Mouse (Mus musculus) intestine, postnatal 0 days (tissue): Measurements from ENCODE around the gene Fbln1. TPM values are rescaled to one million over a fixed set of nuclear protein-coding genes. Genes with fewer than 3 reads are reported as not detected.

ENCODE experiments used
- ATAC-seq: fragments of 200-750 bp; cut with Nextera tagmentation; 2 replicates; pipeline ENCODE4 v1.8.0; 2017; ENCODE audit warnings: mild to moderate bottlenecking, moderate TSS enrichment, moderate library complexity
- H3K27ac ChIP-seq: fragments of 300-500 bp; sonication (generic); 2 replicates; pipeline ENCODE4 v1.5.1; 2014; ENCODE audit warnings: mild to moderate bottlenecking, low read depth, low read length, moderate library complexity
- H3K27me3 ChIP-seq: fragments of 300-500 bp; sonication (generic); replicated peaks from 2 replicates; pipeline ENCODE4 v1.6.1; 2014; ENCODE audit warnings: low read length, mixed read lengths; ENCODE audit not compliant: control insufficient read depth, insufficient read depth
- H3K36me3 ChIP-seq: fragments of 300-500 bp; sonication (generic); 2 replicates; pipeline ENCODE4 v1.6.1; 2014; ENCODE audit warnings: mild to moderate bottlenecking, moderate library complexity; ENCODE audit not compliant: control insufficient read depth, insufficient read depth
- H3K4me1 ChIP-seq: fragments of 300-500 bp; sonication (generic); replicated peaks from 2 replicates; pipeline ENCODE4 v1.6.1; 2014; ENCODE audit warnings: antibody characterized with exemption, low read length, mixed read lengths; ENCODE audit not compliant: control insufficient read depth, insufficient read depth
- H3K4me2 ChIP-seq: fragments of 300-500 bp; sonication (generic); replicated peaks from 2 replicates; pipeline ENCODE4 v1.6.1; 2014; ENCODE audit warnings: low read depth, mild to moderate bottlenecking, moderate library complexity
- H3K4me3 ChIP-seq: fragments of 300-500 bp; sonication (generic); 2 replicates; pipeline ENCODE4 v1.5.1; 2014; ENCODE audit warnings: low read depth, low read length
- H3K9ac ChIP-seq: fragments of 300-500 bp; sonication (generic); 2 replicates; pipeline ENCODE4 v1.6.1; 2014; ENCODE audit warnings: mild to moderate bottlenecking, low read depth, low read length
- H3K9me3 ChIP-seq: fragments of 300-500 bp; sonication (generic); 2 replicates; pipeline ENCODE4 v1.6.1; 2016; ENCODE audit warnings: mixed run types; ENCODE audit not compliant: control insufficient read depth
- CTCF ChIP-seq: sonication (generic); IDR thresholded peaks from 2 replicates; pipeline ENCODE4 v1.5.1; 2016; ENCODE audit warnings: low read depth, mild to moderate bottlenecking, control low read depth, antibody characterized with exemption, moderate library complexity
- WGBS: fragments of 180-500 bp; shearing (Covaris S2); extraction: QIAGEN DNeasy Blood & Tissue Kit; methylation state at CpG from one replicate; pipeline ENCODE4 v1.1.7; 2014; 5-methylcytosine and 5-hydroxymethylcytosine counted together
- polyA plus RNA-seq: library from polyadenylated mRNA; unstranded; fragments of >200 nt; fragmentation: Nextera tagmentation; extraction: Ambion mirVana; gene quantifications from 2 replicates; pipeline ENCODE4 v1.2.1, GENCODE M21; 2015

The Fbln1 gene
- polyA plus RNA-seq, 1 experiment from 2014 or later: 97.9 TPM

DNA sequence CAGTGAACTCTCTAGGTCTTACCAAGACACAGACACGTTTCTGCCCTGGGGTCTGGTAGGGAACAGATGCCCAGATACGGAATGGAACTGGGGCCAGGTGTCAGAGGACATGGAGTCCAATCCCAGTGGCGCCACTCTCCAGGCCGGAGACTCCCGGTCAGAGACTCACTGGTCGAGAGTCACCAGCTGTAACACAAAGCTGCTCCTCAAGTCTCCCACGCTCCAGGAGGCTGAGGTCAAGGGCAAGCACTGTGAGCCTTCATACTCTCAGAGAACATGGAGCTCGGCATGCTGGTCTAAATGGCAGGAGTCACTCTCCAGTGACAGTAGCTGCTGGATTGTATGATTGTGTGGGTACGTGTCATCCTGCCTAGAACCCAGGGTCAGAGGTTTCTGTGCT lies 3.5 kb upstream of the Fbln1 start:
- H3K4me1 ChIP-seq: peaks cover 2% of the 10 kb centered on the region; the same call in 1 of the 2 replicates
- ATAC-seq: no peak
- H3K4me2 ChIP-seq: no peak overlapping the region
- H3K27ac ChIP-seq: no peak overlapping the region
- H3K36me3 ChIP-seq: no peaks in the 10 kb centered on the region
- no peak for TF ChIP-seq CTCF
- WGBS: 71% methylated on average over 9 of the region's 9 CpGs
- no peak overlapping the region for H3K9ac ChIP-seq
- H3K27me3 ChIP-seq: no peaks in the 10 kb centered on the region
- H3K9me3 ChIP-seq: no peaks in the 10 kb centered on the region
- no peak overlapping the region for H3K4me3 ChIP-seq

DNA sequence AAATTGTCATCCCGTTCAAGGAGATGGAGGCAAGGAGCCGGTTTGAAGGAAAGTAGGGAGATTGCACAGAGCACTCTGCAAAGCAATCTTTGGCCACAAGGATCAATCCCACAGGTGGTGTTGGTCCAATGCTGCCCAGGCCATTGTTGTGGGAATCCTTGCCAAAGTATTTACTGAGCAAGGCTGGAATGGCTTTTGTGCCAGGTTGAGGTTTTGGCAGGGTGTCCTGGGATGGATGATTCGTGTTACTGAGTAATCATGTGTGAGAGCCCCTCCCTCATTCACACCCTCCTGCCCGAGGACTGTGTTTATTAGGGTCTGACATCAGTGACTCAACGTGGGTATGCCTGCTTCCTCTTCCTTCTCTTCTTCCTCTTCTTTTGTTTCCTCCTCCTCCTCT lies 3.0 kb upstream of the Fbln1 start:
- Histone ChIP-seq H3K9me3 (no peaks in the 10 kb centered on the region), H3K27ac (no peak overlapping the region), H3K27me3 (no peaks in the 10 kb centered on the region), H3K4me2 (no peak overlapping the region), H3K9ac (no peak overlapping the region), H3K4me3 (no peak overlapping the region), H3K36me3 (no peaks in the 10 kb centered on the region), H3K4me1 (peaks cover 8% of the 10 kb centered on the region)
- no peak for ATAC-seq
- TF ChIP-seq CTCF: no peak
- WGBS: 39% methylated on average over 5 of the region's 5 CpGs

DNA sequence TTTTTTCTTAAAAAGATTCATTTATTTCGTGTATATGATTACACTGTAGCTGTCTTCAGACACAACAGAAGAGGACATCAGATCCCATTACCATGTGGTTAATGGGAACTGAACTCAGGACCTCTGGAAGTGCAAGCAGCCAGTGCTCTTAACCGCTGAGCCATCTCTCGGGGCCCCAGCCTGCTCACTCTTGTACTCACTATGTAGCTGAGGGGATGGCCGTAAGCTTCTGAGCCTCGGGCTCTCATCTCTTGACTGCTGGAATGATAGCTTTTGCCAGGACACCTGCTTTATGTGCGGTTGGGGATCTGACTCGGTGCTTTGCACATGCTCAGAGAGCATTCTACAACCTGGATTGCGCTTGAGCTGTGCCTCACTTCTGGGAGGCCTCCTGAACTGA lies 1.4 kb upstream of the Fbln1 start:
- TF ChIP-seq CTCF: no peak
- Histone ChIP-seq H3K36me3 (no peaks in the 10 kb centered on the region), H3K9ac (no peak overlapping the region), H3K27me3 (no peaks in the 10 kb centered on the region), H3K9me3 (no peaks in the 10 kb centered on the region), H3K4me3 (no peak overlapping the region), H3K4me1 (peaks cover 11% of the 10 kb centered on the region), H3K27ac (no peak overlapping the region), H3K4me2 (no peak overlapping the region)
- WGBS: 70% methylated on average over 8 of the region's 8 CpGs
- no peak for ATAC-seq

DNA sequence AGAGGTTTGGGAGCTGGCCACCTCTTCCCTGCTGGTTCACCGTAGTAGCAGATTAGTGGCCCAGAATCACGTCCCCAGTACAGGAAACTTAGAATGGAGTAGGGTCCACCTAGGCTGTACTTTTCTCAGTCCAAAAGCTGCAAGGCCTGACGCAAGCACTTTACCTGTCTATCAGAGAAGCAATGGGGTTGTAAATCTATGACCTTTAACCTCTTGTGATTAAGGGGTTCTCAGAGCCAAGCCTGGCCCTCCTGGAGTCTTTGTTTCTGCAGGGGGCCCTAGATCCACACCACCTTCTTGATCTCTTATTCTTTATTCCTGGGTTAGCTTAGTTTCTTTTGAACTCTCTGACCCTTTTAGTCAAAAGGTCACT lies 940 bp downstream of the Fbln1 start:
- Histone ChIP-seq H3K9me3 (no peaks in the 10 kb centered on the region), H3K9ac (peak overlapping the region; percentile 26; the same call in 1 of the 2 replicates), H3K4me3 (peak overlapping the region; percentile 55), H3K4me1 (peaks cover 11% of the 10 kb centered on the region), H3K27me3 (no peaks in the 10 kb centered on the region), H3K27ac (peak overlapping the region; percentile 60), H3K36me3 (no peaks in the 10 kb centered on the region; the same call in 1 of the 2 replicates), H3K4me2 (peak overlapping the region; percentile 96)
- ATAC-seq: peak; percentile 26; the same call in 1 of the 2 replicates
- 12% methylated on average over 3 of the region's 3 CpGs for WGBS
- TF ChIP-seq CTCF: no peak

DNA sequence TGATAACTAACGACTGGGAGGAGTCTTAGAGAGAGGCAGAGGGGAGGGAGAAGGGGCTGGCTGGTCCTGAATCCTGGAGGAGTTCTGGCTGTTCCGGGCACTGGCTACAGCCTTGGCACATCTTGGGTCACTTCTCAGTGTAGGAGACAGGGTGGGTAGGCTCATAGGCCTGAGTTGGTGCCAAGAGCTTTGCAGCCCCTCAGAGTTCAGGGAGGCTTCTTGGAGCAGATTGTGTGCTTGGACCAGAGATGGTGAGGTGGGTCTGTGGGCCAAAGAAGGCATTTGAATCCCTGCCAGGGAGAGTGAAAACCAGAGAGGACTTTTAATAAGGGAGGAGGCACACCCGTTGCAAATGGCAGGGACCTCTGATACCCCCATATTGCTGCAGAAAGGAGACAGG lies 1.3 kb downstream of the Fbln1 start:
- Histone ChIP-seq H3K27me3 (no peaks in the 10 kb centered on the region), H3K27ac (peak overlapping the region; percentile 60), H3K4me3 (peak overlapping the region; percentile 55), H3K9me3 (no peaks in the 10 kb centered on the region), H3K36me3 (no peaks in the 10 kb centered on the region; the same call in 1 of the 2 replicates), H3K9ac (0 out of 2 replicates have a peak overlapping the region, but pooled peaks have one; percentile 26), H3K4me2 (peak overlapping the region; percentile 96), H3K4me1 (peaks cover 11% of the 10 kb centered on the region)
- 22% methylated on average over 3 of the region's 3 CpGs for whole genome bisulfite sequencing
- 0 out of 2 replicates have a peak, but pooled peaks have one; percentile 9 for ATAC-seq
- TF ChIP-seq CTCF: no peak

DNA sequence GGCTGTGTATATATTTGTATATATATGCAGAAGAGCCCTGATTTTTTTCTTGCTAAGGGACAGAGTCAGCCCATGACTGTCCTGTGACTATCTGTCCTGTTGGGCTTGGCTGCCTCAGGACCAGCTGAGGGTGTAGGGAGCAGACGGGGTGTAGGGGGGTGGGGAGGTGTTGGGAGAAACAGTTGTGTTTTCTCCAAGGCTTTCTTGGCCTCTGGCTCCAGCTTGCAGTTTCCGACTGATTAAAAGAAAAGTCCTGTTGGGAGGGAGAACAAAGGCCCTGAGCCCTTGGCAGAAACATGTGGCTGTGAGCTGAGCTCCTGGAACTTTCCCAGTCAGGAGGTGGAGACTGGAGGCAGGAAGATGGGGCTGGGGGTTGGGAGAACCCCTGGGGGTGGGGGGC lies 2.0 kb downstream of the Fbln1 start:
- 26% methylated on average over 2 of the region's 2 CpGs for WGBS
- peak overlapping the region; percentile 17; the same call in 1 of the 2 replicates for H3K9ac ChIP-seq
- no peaks in the 10 kb centered on the region for H3K9me3 ChIP-seq
- peak overlapping the region; percentile 96 for H3K4me2 ChIP-seq
- no peaks in the 10 kb centered on the region; the same call in 1 of the 2 replicates for H3K36me3 ChIP-seq
- peak overlapping the region; percentile 55 for H3K4me3 ChIP-seq
- H3K27ac ChIP-seq: peak overlapping the region; percentile 60
- ATAC-seq: no peak
- no peak for TF ChIP-seq CTCF
- no peaks in the 10 kb centered on the region for H3K27me3 ChIP-seq
- peaks cover 11% of the 10 kb centered on the region for H3K4me1 ChIP-seq
